Mouse (Mus musculus): Measurements from ENCODE around the gene Sipa1l1. TPM values are rescaled to one million over a fixed set of nuclear protein-coding genes. Genes with fewer than 3 reads are reported as not detected.

Gene Sipa1l1
- polyA plus RNA-seq, 1 experiment: 35.1 TPM

DNA sequence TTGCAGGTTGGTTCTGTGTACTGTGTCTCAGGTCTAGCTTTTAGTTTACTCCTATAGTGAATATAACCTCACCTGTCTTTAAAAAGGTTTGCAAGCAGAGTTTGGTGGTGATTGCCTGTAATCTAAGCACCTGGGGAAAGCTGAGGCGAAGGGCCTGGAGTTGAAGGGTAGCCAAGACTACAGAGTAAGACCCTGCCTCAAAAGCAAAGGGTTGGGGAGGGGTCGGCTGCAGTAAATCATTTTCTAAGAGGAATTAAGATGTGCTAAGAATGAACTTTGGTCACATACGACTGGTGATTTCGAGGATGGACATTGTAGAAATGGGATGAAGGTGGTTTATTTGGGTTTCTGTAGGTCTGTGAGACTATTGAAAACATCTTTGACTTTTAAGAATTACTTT, 169.4 kb downstream of the Sipa1l1 start:
- Histone ChIP-seq H3K27me3 (ENCODE audit: control insufficient read depth, insufficient read depth, low read length) (no peaks in the 10 kb centered on the region), H3K4me3 (replicated peaks; ENCODE audit: insufficient read depth, low read depth, low read length) (no peak overlapping the region), H3K27ac (ENCODE audit: insufficient read depth, low read length) (no peak overlapping the region), H3K4me1 (ENCODE audit: control insufficient read depth, insufficient read depth, low read length) (peaks cover 7% of the 10 kb centered on the region)
- 92% methylated on average over 4 of the region's 4 CpGs for WGBS
- TF ChIP-seq CTCF (IDR thresholded peaks at IDR 0.05; ENCODE audit: borderline replicate concordance, insufficient read depth, low read depth, low read length) (no peak), POLR2A (IDR thresholded peaks at IDR 0.05; ENCODE audit: borderline replicate concordance, insufficient read depth, low read length) (no peak)
- no peak for DNase-seq

GRCm38 (mm10) chr12:82339221-82339861, 170.2 kb downstream of the Sipa1l1 start:
- peaks cover 2% of the 10 kb centered on the region; the same call in 1 of the 2 replicates for H3K4me1 ChIP-seq (ENCODE audit: control insufficient read depth, insufficient read depth, low read length)
- peak overlapping the region; percentile 58 for H3K4me3 ChIP-seq (replicated peaks; ENCODE audit: insufficient read depth, low read depth, low read length)
- peak; percentile 64 to 67 for DNase-seq
- TF ChIP-seq POLR2A (IDR thresholded peaks at IDR 0.05; ENCODE audit: borderline replicate concordance, insufficient read depth, low read length) (no peak), CTCF (IDR thresholded peaks at IDR 0.05; ENCODE audit: borderline replicate concordance, insufficient read depth, low read depth, low read length) (no peak)
- WGBS: 2% methylated on average over 18 of the region's 18 CpGs
- H3K27me3 ChIP-seq (ENCODE audit: control insufficient read depth, insufficient read depth, low read length): no peaks in the 10 kb centered on the region
- peak overlapping the region; percentile 48 for H3K27ac ChIP-seq (ENCODE audit: insufficient read depth, low read length)

DNA sequence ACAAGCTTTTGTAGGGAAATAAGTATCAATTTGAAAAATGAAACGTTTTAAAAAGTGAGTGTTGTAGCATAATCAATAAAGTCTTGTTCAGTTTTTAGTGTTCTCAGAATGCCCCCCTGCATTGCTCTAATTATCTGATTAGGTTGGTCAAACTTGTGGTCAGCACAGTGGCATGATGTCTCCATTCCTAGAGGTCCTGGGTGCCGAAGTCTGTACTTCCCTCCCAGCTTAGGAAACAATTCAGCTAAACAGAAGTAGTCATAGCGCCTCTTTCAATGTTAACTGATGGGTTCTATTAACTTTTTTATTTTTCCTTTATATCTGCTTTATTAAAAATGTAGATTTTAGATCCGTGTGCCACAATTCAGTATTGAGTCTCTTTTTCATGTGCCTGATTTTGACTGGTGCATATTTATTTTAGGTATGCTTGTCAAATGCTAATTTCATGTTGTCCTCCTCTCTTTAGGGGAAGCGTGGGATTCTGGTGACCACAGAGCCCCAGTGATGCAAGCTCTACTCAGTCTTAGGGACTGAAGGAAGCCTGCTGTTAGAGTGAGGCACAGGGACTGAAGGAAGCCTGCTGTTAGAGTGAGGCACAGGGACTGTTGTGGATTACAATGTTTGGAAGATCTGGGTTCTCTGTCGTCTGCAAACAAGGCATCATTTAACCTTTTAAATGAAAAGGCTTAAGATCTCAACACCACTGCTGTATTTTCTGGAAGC, 171.2 kb downstream of the Sipa1l1 start:
- WGBS: 82% methylated on average over 6 of the region's 6 CpGs
- TF ChIP-seq POLR2A (IDR thresholded peaks at IDR 0.05; ENCODE audit: borderline replicate concordance, insufficient read depth, low read length): no peak
- TF ChIP-seq CTCF (IDR thresholded peaks at IDR 0.05; ENCODE audit: borderline replicate concordance, insufficient read depth, low read depth, low read length): no peak
- no peaks in the 10 kb centered on the region for H3K27me3 ChIP-seq (ENCODE audit: control insufficient read depth, insufficient read depth, low read length)
- H3K4me1 ChIP-seq (ENCODE audit: control insufficient read depth, insufficient read depth, low read length): peaks cover 7% of the 10 kb centered on the region; the same call in 1 of the 2 replicates
- no peak for DNase-seq
- no peak overlapping the region for H3K4me3 ChIP-seq (replicated peaks; ENCODE audit: insufficient read depth, low read depth, low read length)
- no peak overlapping the region for H3K27ac ChIP-seq (ENCODE audit: insufficient read depth, low read length)

DNA sequence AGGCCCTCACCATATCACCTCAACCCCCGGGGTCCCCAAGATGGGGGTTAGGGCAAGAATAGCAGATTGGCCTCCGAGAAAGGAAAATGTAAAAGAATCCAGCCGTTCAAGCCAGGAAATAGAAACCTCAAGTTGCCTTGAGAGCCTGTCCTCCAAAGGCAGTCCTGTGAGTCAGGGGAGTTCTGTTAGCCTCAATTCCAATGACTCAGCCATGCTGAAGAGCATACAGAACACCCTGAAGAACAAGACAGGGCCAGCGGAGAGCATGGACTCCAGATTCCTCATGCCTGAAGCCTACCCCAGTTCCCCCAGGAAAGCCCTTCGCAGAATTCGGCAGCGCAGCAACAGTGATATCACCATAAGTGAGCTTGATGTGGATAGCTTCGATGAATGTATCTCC, 172.1 kb downstream of the Sipa1l1 start:
- no peak overlapping the region for H3K4me3 ChIP-seq (replicated peaks; ENCODE audit: insufficient read depth, low read depth, low read length)
- H3K27me3 ChIP-seq (ENCODE audit: control insufficient read depth, insufficient read depth, low read length): no peaks in the 10 kb centered on the region
- DNase-seq: no peak
- TF ChIP-seq CTCF (IDR thresholded peaks at IDR 0.05; ENCODE audit: borderline replicate concordance, insufficient read depth, low read depth, low read length) (no peak), POLR2A (IDR thresholded peaks at IDR 0.05; ENCODE audit: borderline replicate concordance, insufficient read depth, low read length) (no peak)
- H3K4me1 ChIP-seq (ENCODE audit: control insufficient read depth, insufficient read depth, low read length): peaks cover 7% of the 10 kb centered on the region; the same call in 1 of the 2 replicates
- H3K27ac ChIP-seq (ENCODE audit: insufficient read depth, low read length): no peak overlapping the region
- 97% methylated on average over 8 of the region's 8 CpGs for WGBS

DNA sequence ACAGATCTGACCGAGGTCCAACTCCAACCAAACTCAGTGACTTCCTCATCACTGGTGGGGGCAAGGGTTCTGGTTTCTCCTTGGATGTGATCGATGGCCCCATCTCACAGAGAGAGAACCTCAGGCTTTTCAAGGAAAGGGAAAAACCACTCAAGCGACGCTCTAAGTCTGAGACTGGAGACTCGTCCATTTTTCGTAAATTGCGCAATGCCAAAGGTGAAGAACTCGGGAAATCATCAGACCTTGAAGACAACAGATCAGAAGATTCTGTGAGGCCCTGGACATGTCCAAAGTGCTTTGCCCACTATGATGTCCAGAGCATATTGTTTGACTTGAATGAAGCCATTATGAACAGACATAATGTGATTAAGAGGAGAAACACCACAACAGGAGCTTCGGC, 172.6 kb downstream of the Sipa1l1 start:
- DNase-seq: no peak
- peaks cover 7% of the 10 kb centered on the region; the same call in 1 of the 2 replicates for H3K4me1 ChIP-seq (ENCODE audit: control insufficient read depth, insufficient read depth, low read length)
- H3K27ac ChIP-seq (ENCODE audit: insufficient read depth, low read length): no peak overlapping the region
- WGBS: 97% methylated on average over 9 of the region's 9 CpGs
- no peaks in the 10 kb centered on the region for H3K27me3 ChIP-seq (ENCODE audit: control insufficient read depth, insufficient read depth, low read length)
- H3K4me3 ChIP-seq (replicated peaks; ENCODE audit: insufficient read depth, low read depth, low read length): no peak overlapping the region
- TF ChIP-seq POLR2A (IDR thresholded peaks at IDR 0.05; ENCODE audit: borderline replicate concordance, insufficient read depth, low read length) (no peak), CTCF (IDR thresholded peaks at IDR 0.05; ENCODE audit: borderline replicate concordance, insufficient read depth, low read depth, low read length) (no peak)

DNA sequence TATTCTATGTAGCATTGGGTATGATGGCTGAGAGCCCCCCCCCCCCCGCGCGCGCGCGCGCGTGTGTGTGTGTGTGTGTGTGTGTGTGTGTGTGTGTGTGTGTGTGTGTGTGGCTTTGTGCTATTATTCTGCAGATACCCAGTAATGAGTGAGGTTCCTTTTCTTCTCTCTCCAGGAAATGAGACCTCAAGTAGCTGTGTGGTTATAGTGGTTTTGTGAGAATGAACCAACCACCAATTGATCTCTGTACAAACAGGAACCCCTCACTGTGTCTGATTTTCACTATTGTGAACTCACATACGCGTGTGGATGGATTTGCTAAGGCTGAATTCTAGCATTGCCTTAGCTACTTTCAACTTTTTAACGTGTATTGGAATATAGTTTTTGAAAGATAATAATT, 181.0 kb downstream of the Sipa1l1 start:
- no peak for DNase-seq
- no peak overlapping the region for H3K27ac ChIP-seq (ENCODE audit: insufficient read depth, low read length)
- peaks cover 4% of the 10 kb centered on the region; the same call in 1 of the 2 replicates for H3K4me1 ChIP-seq (ENCODE audit: control insufficient read depth, insufficient read depth, low read length)
- TF ChIP-seq CTCF (IDR thresholded peaks at IDR 0.05; ENCODE audit: borderline replicate concordance, insufficient read depth, low read depth, low read length): no peak
- no peak for TF ChIP-seq POLR2A (IDR thresholded peaks at IDR 0.05; ENCODE audit: borderline replicate concordance, insufficient read depth, low read length)
- WGBS: 94% methylated on average over 11 of the region's 11 CpGs
- H3K4me3 ChIP-seq (replicated peaks; ENCODE audit: insufficient read depth, low read depth, low read length): no peak overlapping the region
- no peaks in the 10 kb centered on the region for H3K27me3 ChIP-seq (ENCODE audit: control insufficient read depth, insufficient read depth, low read length)

DNA sequence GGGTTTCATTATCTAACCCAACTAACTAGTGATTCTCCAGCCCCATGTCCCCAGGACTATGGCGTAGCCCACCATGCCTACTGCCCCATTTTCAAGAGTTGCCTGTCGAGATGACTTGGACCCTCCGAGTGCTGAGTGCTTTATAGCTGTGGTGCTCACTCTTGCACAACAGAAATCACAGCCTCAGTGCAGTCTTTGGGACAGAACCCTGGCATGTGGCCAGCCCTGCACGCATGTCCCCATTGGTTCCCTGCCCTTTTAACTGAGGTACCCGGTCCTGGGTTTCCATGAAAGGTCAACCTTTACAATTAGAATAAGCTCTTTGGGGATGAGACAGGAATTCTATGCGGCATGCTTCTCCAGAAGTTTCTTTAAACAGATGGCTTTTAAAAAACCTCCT, 181.8 kb downstream of the Sipa1l1 start:
- TF ChIP-seq POLR2A (IDR thresholded peaks at IDR 0.05; ENCODE audit: borderline replicate concordance, insufficient read depth, low read length) (no peak), CTCF (IDR thresholded peaks at IDR 0.05; ENCODE audit: borderline replicate concordance, insufficient read depth, low read depth, low read length) (no peak)
- H3K4me1 ChIP-seq (ENCODE audit: control insufficient read depth, insufficient read depth, low read length): peaks cover 4% of the 10 kb centered on the region; the same call in 1 of the 2 replicates
- no peak overlapping the region for H3K27ac ChIP-seq (ENCODE audit: insufficient read depth, low read length)
- no peaks in the 10 kb centered on the region for H3K27me3 ChIP-seq (ENCODE audit: control insufficient read depth, insufficient read depth, low read length)
- WGBS: 74% methylated on average over 6 of the region's 6 CpGs
- no peak overlapping the region for H3K4me3 ChIP-seq (replicated peaks; ENCODE audit: insufficient read depth, low read depth, low read length)
- no peak for DNase-seq

DNA sequence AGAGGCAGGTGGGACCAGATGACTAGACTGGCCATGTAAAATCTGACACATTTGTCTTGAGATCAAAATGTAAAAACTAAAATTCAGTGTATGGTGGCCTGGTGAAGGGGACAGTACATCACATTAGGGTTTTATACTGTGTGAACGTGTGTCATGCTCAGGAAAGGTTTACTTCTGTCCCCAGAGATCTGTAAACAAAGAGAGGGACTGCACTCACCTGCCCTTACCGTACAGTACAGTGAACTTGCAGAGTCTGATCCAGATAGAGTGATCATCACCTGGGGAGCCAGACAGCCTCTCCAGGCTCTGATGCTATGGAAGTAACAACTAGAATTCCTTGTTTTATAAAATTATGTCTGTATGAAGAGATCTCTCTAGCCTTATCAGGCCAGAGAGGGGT, 184.5 kb downstream of the Sipa1l1 start:
- Histone ChIP-seq H3K4me1 (ENCODE audit: control insufficient read depth, insufficient read depth, low read length) (peaks cover 4% of the 10 kb centered on the region; the same call in 1 of the 2 replicates), H3K27me3 (ENCODE audit: control insufficient read depth, insufficient read depth, low read length) (no peaks in the 10 kb centered on the region), H3K27ac (ENCODE audit: insufficient read depth, low read length) (no peak overlapping the region), H3K4me3 (replicated peaks; ENCODE audit: insufficient read depth, low read depth, low read length) (no peak overlapping the region)
- no peak for TF ChIP-seq CTCF (IDR thresholded peaks at IDR 0.05; ENCODE audit: borderline replicate concordance, insufficient read depth, low read depth, low read length)
- TF ChIP-seq POLR2A (IDR thresholded peaks at IDR 0.05; ENCODE audit: borderline replicate concordance, insufficient read depth, low read length): no peak
- no peak for DNase-seq
- 73% methylated on average over 2 of the region's 2 CpGs for WGBS

All from cerebellum, adult 2 months (tissue).